In genomic region chr13:18293438-18293837, GRCm38 (mm10) we compare ENCODE assay signal across 32 mouse cellular contexts.
"Had no signal": no experiment of that assay in that cellular context is flagged by ENCODE, and none has a peak within 500 bp of the region (broad histone marks: within the 10 kb centered on the region; RNA-seq: fewer than 3 reads in every experiment).

No protein-coding gene starts in this region.

- ATAC-seq: liver, embryonic 12.5 days; liver, postnatal 0 days; lung, postnatal 0 days; midbrain, embryonic 13.5 days; midbrain, embryonic 15.5 days; midbrain, embryonic 16.5 days had no signal

- H3K9ac ChIP-seq: limb, embryonic 12.5 days; limb, embryonic 13.5 days; limb, embryonic 15.5 days; liver, embryonic 12.5 days; liver, embryonic 13.5 days; liver, embryonic 14.5 days; liver, embryonic 15.5 days; liver, postnatal 0 days; lung, embryonic 14.5 days; lung, embryonic 15.5 days; midbrain, embryonic 12.5 days; midbrain, embryonic 13.5 days; midbrain, embryonic 15.5 days; neural tube, embryonic 12.5 days had no signal

- H3K27me3 ChIP-seq: limb, embryonic 12.5 days; limb, embryonic 15.5 days; liver, embryonic 12.5 days; liver, embryonic 13.5 days; liver, embryonic 15.5 days; lung, embryonic 15.5 days; megakaryocyte, embryonic 14.5 days; midbrain, embryonic 12.5 days; midbrain, embryonic 13.5 days; midbrain, embryonic 15.5 days; neural tube, embryonic 12.5 days had no signal

- DNase-seq: left cerebral cortex, postnatal 4 days; liver; liver, embryonic 13.5 days; liver, postnatal 0 days; lung, adult 18-20 months; lung, adult 2 months; lung, embryonic 14.5 days; lung, postnatal 10 days; lung, postnatal 14 days; lung, postnatal 36 days; lung, postnatal 4 days; midbrain, embryonic 14.5 days had no signal

- H3K9me3 ChIP-seq: limb, embryonic 10.5 days; limb, embryonic 12.5 days; limb, embryonic 13.5 days; limb, embryonic 15.5 days; liver, embryonic 12.5 days; liver, embryonic 13.5 days; liver, embryonic 15.5 days; lung, embryonic 15.5 days; midbrain, embryonic 10.5 days; midbrain, embryonic 12.5 days; midbrain, embryonic 13.5 days; midbrain, embryonic 15.5 days; neural tube, embryonic 12.5 days had no signal

- H3K4me2 ChIP-seq: limb, embryonic 12.5 days; limb, embryonic 13.5 days; limb, embryonic 15.5 days; liver, embryonic 11.5 days; liver, embryonic 12.5 days; liver, embryonic 13.5 days; liver, embryonic 15.5 days; lung, embryonic 14.5 days; lung, embryonic 15.5 days; midbrain, embryonic 11.5 days; midbrain, embryonic 12.5 days; midbrain, embryonic 13.5 days; midbrain, embryonic 15.5 days; neural tube, embryonic 12.5 days had no signal

- H3K36me3 ChIP-seq: limb, embryonic 10.5 days; limb, embryonic 12.5 days; limb, embryonic 13.5 days; limb, embryonic 15.5 days; liver, embryonic 12.5 days; liver, embryonic 13.5 days; liver, embryonic 15.5 days; lung, embryonic 15.5 days; midbrain, embryonic 10.5 days; midbrain, embryonic 12.5 days; midbrain, embryonic 13.5 days; midbrain, embryonic 15.5 days; neural tube, embryonic 12.5 days had no signal

- H3K27ac ChIP-seq: limb, embryonic 10.5 days; limb, embryonic 12.5 days; limb, embryonic 13.5 days; limb, embryonic 15.5 days; liver, embryonic 12.5 days; liver, embryonic 13.5 days; liver, embryonic 14.5 days; liver, embryonic 15.5 days; lung, embryonic 15.5 days; macrophage; midbrain, embryonic 10.5 days; midbrain, embryonic 12.5 days; midbrain, embryonic 13.5 days; midbrain, embryonic 15.5 days; neural tube, embryonic 12.5 days had no signal

- H3K4me1 ChIP-seq: limb, embryonic 10.5 days; limb, embryonic 12.5 days; liver, embryonic 12.5 days; liver, embryonic 13.5 days; liver, embryonic 15.5 days; lung, embryonic 15.5 days; megakaryocyte, embryonic 14.5 days; midbrain, embryonic 10.5 days; midbrain, embryonic 12.5 days; midbrain, embryonic 13.5 days; midbrain, embryonic 15.5 days; neural tube, embryonic 12.5 days had no signal

- H3K4me3 ChIP-seq: limb, embryonic 10.5 days; limb, embryonic 12.5 days; limb, embryonic 13.5 days; limb, embryonic 15.5 days; liver, embryonic 12.5 days; liver, embryonic 13.5 days; liver, embryonic 15.5 days; lung, embryonic 15.5 days; megakaryocyte, embryonic 14.5 days; midbrain, embryonic 10.5 days; midbrain, embryonic 12.5 days; midbrain, embryonic 13.5 days; midbrain, embryonic 15.5 days; myocyte; neural tube, embryonic 12.5 days had no signal
